Mouse (Mus musculus): ENCODE results near the gene Tmem212.

DNA sequence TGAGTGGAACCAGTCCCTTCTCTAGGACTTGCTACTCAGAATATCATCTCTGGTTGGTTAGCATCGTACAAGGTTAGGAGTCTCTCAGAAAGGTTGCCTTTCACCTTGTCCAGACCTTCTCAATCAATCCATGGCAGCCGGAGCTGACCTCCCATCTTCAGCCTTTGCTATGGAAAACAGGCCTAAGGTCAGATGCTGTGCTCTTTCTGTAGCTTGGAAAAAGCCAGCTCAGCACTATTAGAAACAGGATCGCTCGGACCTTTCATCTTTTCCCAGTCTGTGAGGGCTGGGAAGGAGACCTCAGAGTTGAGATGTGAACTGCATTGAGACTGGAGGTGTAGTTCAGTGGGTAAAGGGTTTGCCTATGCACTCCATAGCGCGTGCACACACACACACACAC lies 10.6 kb downstream of the Tmem212 start:
- no peak for TF ChIP-seq GATA1 (IDR thresholded peaks at IDR 0.05; ENCODE audit: borderline replicate concordance, low read length)
- TF ChIP-seq FLI1 (IDR thresholded peaks at IDR 0.05; ENCODE audit: low read length): no peak

Measured in megakaryocyte, embryonic 14.5 days (primary cell).